Mouse (Mus musculus) kidney, embryonic 14.5 days (tissue): ENCODE data around the gene Atp5l. TPM values are rescaled to one million over a fixed set of nuclear protein-coding genes. Genes with fewer than 3 reads are reported as not detected.

Experiments used
- ATAC-seq: fragments of 200-750 bp; cut with Nextera tagmentation; 2 replicates; pipeline ENCODE4 v1.8.0; 2017; ENCODE audit warnings: moderate number of reproducible peaks, mild to moderate bottlenecking, moderate TSS enrichment, moderate library complexity; ENCODE audit not compliant: low FRiP score, low TSS enrichment
- H3K27ac ChIP-seq: fragments of 300-500 bp; sonication (generic); 2 replicates; pipeline ENCODE4 v1.5.1; 2014; ENCODE audit warnings: low read depth, mild to moderate bottlenecking, low read length, moderate library complexity, mixed read lengths
- H3K27me3 ChIP-seq: fragments of 300-500 bp; sonication (generic); 2 replicates; pipeline ENCODE4 v1.6.1; 2014; ENCODE audit warnings: mild to moderate bottlenecking, low read length; ENCODE audit not compliant: control insufficient read depth, insufficient read depth
- H3K36me3 ChIP-seq: fragments of 300-500 bp; sonication (generic); 2 replicates; pipeline ENCODE4 v1.6.1; 2014; ENCODE audit warnings: low read length, mixed read lengths; ENCODE audit not compliant: control insufficient read depth, insufficient read depth
- H3K4me1 ChIP-seq: fragments of 300-500 bp; sonication (generic); 2 replicates; pipeline ENCODE4 v1.6.1; 2014; ENCODE audit warnings: low read length, mixed read lengths; ENCODE audit not compliant: control insufficient read depth, insufficient read depth
- H3K4me2 ChIP-seq: fragments of 300-500 bp; sonication (generic); replicated peaks from 2 replicates; pipeline ENCODE4 v1.6.1; 2014; ENCODE audit warnings: low read depth, mild to moderate bottlenecking, low read length
- H3K4me3 ChIP-seq: fragments of 300-500 bp; sonication (generic); 2 replicates; pipeline ENCODE4 v1.5.1; 2014; ENCODE audit warnings: mild to moderate bottlenecking, low read length
- H3K9ac ChIP-seq: fragments of 300-500 bp; sonication (generic); 2 replicates; pipeline ENCODE4 v1.6.1; 2014; ENCODE audit warnings: low read depth, mild to moderate bottlenecking, low read length, moderate library complexity
- H3K9me3 ChIP-seq: fragments of 300-500 bp; sonication (generic); 2 replicates; pipeline ENCODE4 v1.6.1; 2016; ENCODE audit warnings: low read length; ENCODE audit not compliant: control insufficient read depth
- WGBS: fragments of 180-500 bp; shearing (Covaris S2); extraction: QIAGEN DNeasy Blood & Tissue Kit; methylation state at CpG from one replicate; pipeline ENCODE4 v1.1.7; 2014; 5-methylcytosine and 5-hydroxymethylcytosine counted together
- polyA plus RNA-seq: library from polyadenylated mRNA; unstranded; fragments of >200 nt; fragmentation: Nextera tagmentation; extraction: Ambion mirVana; gene quantifications from 2 replicates; pipeline ENCODE4 v1.2.1, GENCODE M21; 2014

Gene Atp5l
- polyA plus RNA-seq, 1 experiment from 2014 or later, result 674 TPM

- 29% methylated on average over 9 of the region's 9 CpGs for WGBS
- no peak for ATAC-seq
- Histone ChIP-seq H3K27me3 (no peaks in the 10 kb centered on the region), H3K27ac (peak overlapping the region; percentile 57; the same call in 1 of the 2 replicates), H3K9ac (peak overlapping the region; percentile 97; the same call in 1 of the 2 replicates), H3K36me3 (no peaks in the 10 kb centered on the region; the same call in 1 of the 2 replicates), H3K4me2 (peak overlapping the region; percentile 90), H3K4me3 (peak overlapping the region; percentile 77), H3K4me1 (peaks cover 39% of the 10 kb centered on the region), H3K9me3 (no peaks in the 10 kb centered on the region)
Observed at GRCm38 (mm10) chr9:44878776-44879500, 41.6 kb downstream of the Atp5l start.

GRCm38 (mm10) chr9:44877686-44878085 lies 42.9 kb downstream of the Atp5l start:
- Histone ChIP-seq H3K36me3 (no peaks in the 10 kb centered on the region; the same call in 1 of the 2 replicates), H3K4me3 (no peak overlapping the region), H3K4me1 (peaks cover 37% of the 10 kb centered on the region), H3K9ac (no peak overlapping the region), H3K27ac (no peak overlapping the region), H3K4me2 (no peak overlapping the region), H3K9me3 (no peaks in the 10 kb centered on the region), H3K27me3 (no peaks in the 10 kb centered on the region)
- 80% methylated on average over 7 of the region's 7 CpGs for WGBS
- ATAC-seq, result no peak

- H3K27ac ChIP-seq, result no peak overlapping the region
- peaks cover 37% of the 10 kb centered on the region for H3K4me1 ChIP-seq
- WGBS, result 49% methylated on average over 7 of the region's 7 CpGs
- H3K36me3 ChIP-seq, result no peaks in the 10 kb centered on the region; the same call in 1 of the 2 replicates
- H3K9me3 ChIP-seq, result no peaks in the 10 kb centered on the region
- no peak overlapping the region for H3K4me3 ChIP-seq
- no peak overlapping the region for H3K4me2 ChIP-seq
- H3K27me3 ChIP-seq, result no peaks in the 10 kb centered on the region
- H3K9ac ChIP-seq, result no peak overlapping the region
- ATAC-seq, result no peak
Observed at GRCm38 (mm10) chr9:44875476-44875875, 45.1 kb downstream of the Atp5l start.

- H3K9me3 ChIP-seq, result no peaks in the 10 kb centered on the region
- no peaks in the 10 kb centered on the region; the same call in 1 of the 2 replicates for H3K36me3 ChIP-seq
- H3K4me2 ChIP-seq, result no peak overlapping the region
- H3K27me3 ChIP-seq, result no peaks in the 10 kb centered on the region
- no peak for ATAC-seq
- H3K4me3 ChIP-seq, result no peak overlapping the region
- H3K4me1 ChIP-seq, result peaks cover 35% of the 10 kb centered on the region
- no peak overlapping the region for H3K9ac ChIP-seq
- no peak overlapping the region for H3K27ac ChIP-seq
Observed at GRCm38 (mm10) chr9:44874198-44874597, 46.3 kb downstream of the Atp5l start.

GRCm38 (mm10) chr9:44873665-44874064 lies 46.9 kb downstream of the Atp5l start:
- H3K4me2 ChIP-seq, result no peak overlapping the region
- 46% methylated on average over 5 of the region's 5 CpGs for WGBS
- no peaks in the 10 kb centered on the region for H3K9me3 ChIP-seq
- H3K4me1 ChIP-seq, result peaks cover 31% of the 10 kb centered on the region
- no peaks in the 10 kb centered on the region for H3K27me3 ChIP-seq
- no peak overlapping the region for H3K9ac ChIP-seq
- no peak overlapping the region for H3K4me3 ChIP-seq
- H3K36me3 ChIP-seq, result no peaks in the 10 kb centered on the region; the same call in 1 of the 2 replicates
- ATAC-seq, result no peak
- no peak overlapping the region for H3K27ac ChIP-seq

GRCm38 (mm10) chr9:44868336-44869094 lies 52.0 kb downstream of the Atp5l start:
- Histone ChIP-seq H3K36me3 (peaks cover 23% of the 10 kb centered on the region), H3K4me1 (peaks cover 14% of the 10 kb centered on the region; the same call in 1 of the 2 replicates), H3K9ac (no peak overlapping the region), H3K4me3 (no peak overlapping the region), H3K27me3 (no peaks in the 10 kb centered on the region), H3K9me3 (no peaks in the 10 kb centered on the region), H3K27ac (no peak overlapping the region), H3K4me2 (no peak overlapping the region)
- WGBS, result 83% methylated on average over 13 of the region's 13 CpGs
- no peak for ATAC-seq

GRCm38 (mm10) chr9:44867664-44868063 lies 52.9 kb downstream of the Atp5l start:
- no peaks in the 10 kb centered on the region for H3K27me3 ChIP-seq
- H3K9me3 ChIP-seq, result no peaks in the 10 kb centered on the region
- H3K4me1 ChIP-seq, result 0 out of 2 replicates have a peak, but pooled peaks cover 11% of the 10 kb centered on the region
- no peak overlapping the region for H3K4me2 ChIP-seq
- WGBS, result 84% methylated on average over 3 of the region's 3 CpGs
- H3K36me3 ChIP-seq, result peaks cover 23% of the 10 kb centered on the region
- no peak overlapping the region for H3K9ac ChIP-seq
- no peak overlapping the region for H3K4me3 ChIP-seq
- ATAC-seq, result no peak
- no peak overlapping the region for H3K27ac ChIP-seq

- no peak overlapping the region for H3K4me3 ChIP-seq
- no peak for ATAC-seq
- H3K36me3 ChIP-seq, result peaks cover 27% of the 10 kb centered on the region
- H3K9me3 ChIP-seq, result peaks cover under 1% of the 10 kb centered on the region; the same call in 1 of the 2 replicates
- H3K27ac ChIP-seq, result no peak overlapping the region
- no peak overlapping the region for H3K4me2 ChIP-seq
- H3K9ac ChIP-seq, result no peak overlapping the region
- H3K27me3 ChIP-seq, result no peaks in the 10 kb centered on the region
- H3K4me1 ChIP-seq, result 0 out of 2 replicates have a peak, but pooled peaks cover 11% of the 10 kb centered on the region
- WGBS, result 69% methylated on average over 9 of the region's 9 CpGs
Observed at GRCm38 (mm10) chr9:44866501-44867240, 53.9 kb downstream of the Atp5l start.
